Mouse (Mus musculus) myocyte (in vitro differentiated cells): ENCODE data around the gene Lurap1.

Experiments used
- CEBPB ChIP-seq: IDR thresholded peaks from 2 replicates; pipeline ENCODE4 v1.6.1; 2011; ENCODE audit warnings: mild to moderate bottlenecking, moderate library complexity; ENCODE audit not compliant: poor library complexity, insufficient read depth, severe bottlenecking
- MYOD1 ChIP-seq, 3 experiments: IDR thresholded peaks; one replicate each; pipeline ENCODE4 v1.6.1; 2011; ENCODE audit warnings: control low read depth in 2 of 3, low read depth in 2 of 3, mild to moderate bottlenecking in 2 of 3, moderate library complexity in 1 of 3; ENCODE audit not compliant: insufficient read length in 2 of 3, control insufficient read depth in 1 of 3
- POLR2A ChIP-seq: IDR thresholded peaks from one replicate; pipeline ENCODE4 v1.6.1; 2011; ENCODE audit warnings: low read depth, mild to moderate bottlenecking, control low read depth, moderate library complexity; ENCODE audit not compliant: insufficient read length
- POLR2AphosphoS2 ChIP-seq: IDR thresholded peaks from one replicate; pipeline ENCODE4 v1.6.1; 2011; ENCODE audit warnings: low read depth, control low read depth; ENCODE audit not compliant: insufficient read length
- TCF3 ChIP-seq: IDR thresholded peaks from one replicate; pipeline ENCODE4 v1.6.1; 2011; ENCODE audit warnings: low read depth, control low read depth; ENCODE audit not compliant: insufficient read length
- USF1 ChIP-seq: IDR thresholded peaks from one replicate; pipeline ENCODE4 v1.6.1; 2011; ENCODE audit warnings: low read depth, mild to moderate bottlenecking, control low read depth, moderate library complexity

GRCm38 (mm10) chr4:116198422-116198821 is 47.3 kb upstream of the Lurap1 start:
- TF ChIP-seq POLR2A (no peak), USF1 (no peak), MYOD1 (IDR thresholded peaks at IDR 0.05; ENCODE audit: control insufficient read depth in 1 of 3, insufficient read length in 2 of 3, low read depth in 2 of 3) (peak in 2 of 3 experiments; percentile 43 to 71), POLR2AphosphoS2 (no peak), TCF3 (no peak), CEBPB (no peak)
